Mouse (Mus musculus) testis, adult 2 months (tissue): ENCODE results near the gene Spaca4.

Experiments
- CTCF ChIP-seq: fragments of 200-500 bp; IDR thresholded peaks from 2 replicates; pipeline ENCODE4 v1.5.1; 2012; ENCODE audit warnings: low read depth, mild to moderate bottlenecking, inconsistent platforms, low read length, moderate library complexity; ENCODE audit not compliant: control insufficient read depth, insufficient read depth, insufficient replicate concordance
- POLR2A ChIP-seq: fragments of 200-500 bp; IDR thresholded peaks from 2 replicates; pipeline ENCODE4 v1.6.1; 2012; ENCODE audit warnings: low read depth, mild to moderate bottlenecking, inconsistent platforms, low read length, moderate library complexity; ENCODE audit not compliant: control insufficient read depth

DNA sequence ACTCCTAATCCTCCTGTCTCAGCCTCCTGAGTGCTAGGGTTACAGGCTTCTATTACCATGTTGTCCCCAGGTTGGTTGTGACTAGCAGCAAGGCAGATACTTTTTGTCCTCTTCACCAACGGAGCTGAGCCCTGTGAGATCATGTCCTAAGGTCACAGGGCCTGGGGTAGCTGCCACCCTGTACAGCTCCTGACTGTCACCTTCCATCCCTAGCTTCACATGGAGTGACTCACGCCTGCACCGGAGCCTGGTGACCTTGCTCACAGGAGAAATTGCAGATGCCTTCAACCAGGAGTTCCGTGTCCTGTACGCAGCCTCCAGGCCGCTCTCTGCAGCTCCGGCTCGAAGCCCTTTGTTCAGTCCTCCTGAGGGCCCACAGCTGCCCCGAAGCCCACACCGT, 806 bp upstream of the Spaca4 start:
- TF ChIP-seq CTCF (no peak), POLR2A (no peak)
